Mouse (Mus musculus): ENCODE data around the gene Arsj. TPM values are rescaled to one million over a fixed set of nuclear protein-coding genes. Genes with fewer than 3 reads are reported as not detected.

Arsj gene
- total RNA-seq (2021): 1 to 10 TPM; 1.8 to 2.8 TPM
- long read RNA-seq, experiment 1, partial matches to known transcripts: 0 of 3 reads
- long read RNA-seq, experiment 1, other reads (novel, unspliced or antisense): 0 of 3 reads
- long read RNA-seq, experiment 2, partial matches to known transcripts: 0 of 1 reads
- long read RNA-seq, experiment 2, other reads (novel, unspliced or antisense): 0 of 1 reads

- peak; percentile 77 for DNase-seq
These were observed at the start of gene Arsj for GRCm38 (mm10) chr3:126363568-126364505. Arsj (plus strand) TSS chr3:126363684.

GRCm38 (mm10) chr3:126324872-126325498 lies 38.5 kb upstream of the Arsj start:
- no peak for DNase-seq

- DNase-seq: no peak
These were observed 37.4 kb upstream of the Arsj start for GRCm38 (mm10) chr3:126325891-126326627.

GRCm38 (mm10) chr3:126326628-126327325 lies 36.7 kb upstream of the Arsj start:
- no peak for DNase-seq

GRCm38 (mm10) chr3:126335329-126335728 lies 28.2 kb upstream of the Arsj start:
- DNase-seq: no peak

GRCm38 (mm10) chr3:126344745-126345144 lies 18.7 kb upstream of the Arsj start:
- no peak for DNase-seq

GRCm38 (mm10) chr3:126359760-126360159 lies 3.7 kb upstream of the Arsj start:
- no peak for DNase-seq

- DNase-seq: no peak
These were observed 1.1 kb upstream of the Arsj start for GRCm38 (mm10) chr3:126362392-126362791.

GRCm38 (mm10) chr3:126362931-126363525 lies 456 bp upstream of the Arsj start:
- no peak for DNase-seq

- DNase-seq: no peak
These were observed 1.1 kb downstream of the Arsj start for GRCm38 (mm10) chr3:126364555-126364954.

GRCm38 (mm10) chr3:126370571-126370970 lies 7.1 kb downstream of the Arsj start:
- DNase-seq: no peak

GRCm38 (mm10) chr3:126372815-126373545 lies 9.5 kb downstream of the Arsj start:
- no peak for DNase-seq

- DNase-seq: no peak
These were observed 10.2 kb downstream of the Arsj start for GRCm38 (mm10) chr3:126373721-126374120.

GRCm38 (mm10) chr3:126379252-126379651 lies 15.8 kb downstream of the Arsj start:
- no peak for DNase-seq

GRCm38 (mm10) chr3:126379702-126380101 lies 16.2 kb downstream of the Arsj start:
- DNase-seq: no peak

GRCm38 (mm10) chr3:126383276-126383675 lies 19.8 kb downstream of the Arsj start:
- DNase-seq: peak; percentile 25

GRCm38 (mm10) chr3:126384657-126385438 lies 21.4 kb downstream of the Arsj start:
- no peak for DNase-seq

- no peak for DNase-seq
These were observed 34.0 kb downstream of the Arsj start for GRCm38 (mm10) chr3:126397451-126397850.

GRCm38 (mm10) chr3:126397985-126398630 lies 34.6 kb downstream of the Arsj start:
- DNase-seq: no peak

Data from gastrocnemius, postnatal 10 days (tissue).